Mouse (Mus musculus) ES-Bruce4 (cell line): ENCODE measurements around the gene Ccr6. TPM values are rescaled to one million over a fixed set of nuclear protein-coding genes. Genes with fewer than 3 reads are reported as not detected.

Experiments used
- H3K27ac ChIP-seq: 2 replicates; pipeline ENCODE4 v1.5.1; 2012; ENCODE audit warnings: low read length, inconsistent platforms; ENCODE audit not compliant: insufficient read depth
- H3K27me3 ChIP-seq: 2 replicates; pipeline ENCODE4 v1.6.1; 2012; ENCODE audit warnings: mild to moderate bottlenecking, low read length, inconsistent platforms; ENCODE audit not compliant: control insufficient read depth, poor library complexity, insufficient read depth, severe bottlenecking
- H3K36me3 ChIP-seq: 2 replicates; pipeline ENCODE4 v1.6.1; 2012; ENCODE audit warnings: inconsistent platforms, mild to moderate bottlenecking, low read length, moderate library complexity; ENCODE audit not compliant: control insufficient read depth, poor library complexity, insufficient read depth, severe bottlenecking
- H3K4me1 ChIP-seq: one replicate; pipeline ENCODE4 v1.8.1; 2011; ENCODE audit warnings: low read length; ENCODE audit not compliant: control insufficient read depth, insufficient read depth
- H3K4me3 ChIP-seq: 2 replicates; pipeline ENCODE4 v1.5.1; 2011; ENCODE audit warnings: low read depth, mild to moderate bottlenecking, low read length
- H3K9ac ChIP-seq: 2 replicates; pipeline ENCODE4 v1.6.1; 2012; ENCODE audit warnings: low read depth, mild to moderate bottlenecking, inconsistent platforms; ENCODE audit not compliant: poor library complexity, severe bottlenecking
- H3K9me3 ChIP-seq: replicated peaks from 2 replicates; pipeline ENCODE4 v1.6.1; 2012; ENCODE audit warnings: mild to moderate bottlenecking, low read length, inconsistent platforms; ENCODE audit not compliant: control insufficient read depth, poor library complexity, insufficient read depth, severe bottlenecking
- CTCF ChIP-seq: IDR thresholded peaks from one replicate; pipeline ENCODE4 v1.8.1; 2011; ENCODE audit warnings: low read depth, low read length
- EP300 ChIP-seq: IDR thresholded peaks from 2 replicates; pipeline ENCODE4 v1.6.1; 2011; ENCODE audit warnings: low read depth, low read length; ENCODE audit not compliant: insufficient read depth
- POLR2A ChIP-seq: IDR thresholded peaks from one replicate; pipeline ENCODE4 v1.8.1; 2011; ENCODE audit warnings: low read length; ENCODE audit not compliant: insufficient read depth
- polyA plus RNA-seq: library from polyadenylated mRNA; stranded (reverse); fragments of >200 nt; gene quantifications from 2 replicates; pipeline ENCODE4 v1.2.4, GENCODE M21; 2011; ENCODE audit warnings: low read depth; ENCODE audit not compliant: missing spikeins, insufficient read depth, insufficient read length

The Ccr6 gene
- polyA plus RNA-seq, 1 experiment = not detected

DNA sequence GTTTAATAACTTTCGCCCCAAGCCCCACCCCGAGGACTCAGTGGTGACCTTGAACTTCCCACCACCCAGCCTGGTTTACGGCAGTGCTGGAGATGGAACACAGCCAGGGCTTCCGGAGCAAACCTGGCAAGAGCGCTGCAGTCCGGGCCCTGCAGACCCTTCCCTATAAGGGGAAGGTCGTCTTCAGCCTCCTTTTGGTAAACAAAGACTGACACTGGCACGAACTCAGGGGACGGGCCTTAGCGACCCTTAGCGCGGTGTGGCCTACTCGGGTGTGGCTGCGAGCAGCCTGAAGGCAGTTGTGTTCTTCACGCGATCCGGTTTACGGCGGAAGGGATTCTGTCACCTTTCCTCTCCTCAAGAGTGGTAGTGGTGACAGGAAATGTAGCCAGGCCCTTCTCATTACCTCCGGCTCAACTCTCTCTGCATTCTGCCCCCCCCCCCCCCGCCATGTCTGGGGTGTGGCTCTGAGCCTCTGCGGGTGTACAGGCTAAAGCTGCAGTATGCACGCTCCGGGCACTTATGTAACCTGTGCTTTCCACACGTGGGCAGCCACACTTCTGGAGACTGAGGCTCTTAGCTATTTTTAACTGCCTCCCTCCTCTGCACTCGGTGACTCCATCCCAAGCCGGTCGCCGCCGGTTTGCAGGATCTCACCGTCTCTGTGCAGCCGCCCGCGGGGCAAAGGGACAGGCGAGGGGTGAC, 47.1 kb downstream of the Ccr6 start, which contains the start of gene Mpc1:
Mpc1 (plus strand) TSS at position 84 of the 705 bp plus-strand sequence.
- Histone ChIP-seq H3K36me3 (no peaks in the 10 kb centered on the region), H3K9ac (peak within 1 kb of the TSS; percentile 35; the same call in 1 of the 2 replicates), H3K9me3 (no peaks in the 10 kb centered on the region), H3K27me3 (no peaks in the 10 kb centered on the region), H3K4me1 (no peaks in the 10 kb centered on the region), H3K27ac (peak within 1 kb of the TSS; percentile 22), H3K4me3 (peak within 1 kb of the TSS; percentile 80)
- TF ChIP-seq CTCF = no peak
- no peak for TF ChIP-seq POLR2A
- 0 out of 2 replicates have a peak, but pooled peaks have one; percentile 39 for TF ChIP-seq EP300

DNA sequence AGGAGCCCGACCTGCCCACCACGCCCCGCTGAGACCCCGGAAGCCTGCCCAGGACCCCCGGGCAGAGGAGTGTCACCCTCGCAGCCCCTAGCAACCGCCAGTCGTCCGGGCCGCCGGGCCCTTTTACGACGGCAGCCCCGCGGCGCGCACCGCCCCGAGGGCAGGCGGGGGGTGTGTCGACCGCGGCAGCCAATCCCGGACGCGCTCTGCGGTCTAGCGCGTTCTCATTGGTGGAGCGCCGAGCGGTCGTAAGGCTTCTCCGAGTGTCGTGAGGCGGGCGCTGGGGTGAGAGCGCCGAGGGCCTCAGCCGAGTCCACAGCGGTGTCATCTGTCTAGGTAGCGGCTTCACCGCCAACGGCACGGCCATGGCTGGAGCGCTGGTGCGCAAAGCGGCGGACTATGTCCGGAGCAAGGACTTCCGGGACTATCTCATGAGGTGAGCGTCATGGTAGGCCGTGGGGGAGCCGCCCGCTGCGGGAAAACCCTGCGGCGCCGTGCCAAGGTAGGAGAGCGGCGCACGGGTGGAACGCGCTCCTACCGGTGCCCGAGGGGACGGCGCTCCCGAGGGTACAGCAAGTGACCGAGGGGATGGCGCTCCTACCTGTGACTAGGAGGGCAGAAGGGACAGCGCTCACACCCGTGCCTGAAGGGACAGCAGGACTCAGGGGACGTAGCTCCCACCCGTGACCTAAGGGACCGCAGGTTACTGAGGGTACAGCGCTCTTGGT, 47.8 kb downstream of the Ccr6 start:
- no peak for TF ChIP-seq POLR2A
- TF ChIP-seq CTCF = no peak
- TF ChIP-seq EP300 = no peak

DNA sequence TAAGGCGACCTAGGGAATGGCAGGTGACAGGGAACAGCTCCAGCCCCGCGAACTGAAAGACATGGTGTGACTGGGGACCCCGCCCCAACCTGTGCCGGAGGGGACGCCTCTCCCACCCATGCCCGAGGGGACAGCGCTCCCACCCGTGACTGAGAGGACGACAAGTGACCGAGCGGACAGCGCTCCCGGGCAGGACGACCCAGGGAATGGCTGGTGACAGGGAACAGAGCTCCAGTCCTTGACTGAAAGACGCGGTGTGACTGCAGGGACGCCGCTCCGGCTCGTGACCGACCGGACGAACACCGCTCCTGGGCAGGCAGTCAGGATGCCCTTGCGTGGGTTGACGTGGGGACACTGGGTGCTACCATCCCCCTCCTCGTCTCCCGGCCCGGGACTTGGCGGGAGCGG, 48.4 kb downstream of the Ccr6 start:
- H3K4me1 ChIP-seq = no peaks in the 10 kb centered on the region
- H3K36me3 ChIP-seq = no peaks in the 10 kb centered on the region
- no peaks in the 10 kb centered on the region for H3K9me3 ChIP-seq
- H3K27ac ChIP-seq = no peak overlapping the region
- H3K4me3 ChIP-seq = peak overlapping the region; percentile 69
- TF ChIP-seq POLR2A (no peak), CTCF (no peak), EP300 (no peak)
- H3K27me3 ChIP-seq = no peaks in the 10 kb centered on the region
- H3K9ac ChIP-seq = peak overlapping the region; percentile 8; the same call in 1 of the 2 replicates

More for the DNA sequence above, 47.8 kb downstream of the Ccr6 start:
- H3K27ac ChIP-seq = no peak overlapping the region
- peak overlapping the region; percentile 35; the same call in 1 of the 2 replicates for H3K9ac ChIP-seq
- no peaks in the 10 kb centered on the region for H3K27me3 ChIP-seq
- H3K9me3 ChIP-seq = no peaks in the 10 kb centered on the region
- H3K4me1 ChIP-seq = no peaks in the 10 kb centered on the region
- H3K4me3 ChIP-seq = peak overlapping the region; percentile 80
- no peaks in the 10 kb centered on the region for H3K36me3 ChIP-seq

DNA sequence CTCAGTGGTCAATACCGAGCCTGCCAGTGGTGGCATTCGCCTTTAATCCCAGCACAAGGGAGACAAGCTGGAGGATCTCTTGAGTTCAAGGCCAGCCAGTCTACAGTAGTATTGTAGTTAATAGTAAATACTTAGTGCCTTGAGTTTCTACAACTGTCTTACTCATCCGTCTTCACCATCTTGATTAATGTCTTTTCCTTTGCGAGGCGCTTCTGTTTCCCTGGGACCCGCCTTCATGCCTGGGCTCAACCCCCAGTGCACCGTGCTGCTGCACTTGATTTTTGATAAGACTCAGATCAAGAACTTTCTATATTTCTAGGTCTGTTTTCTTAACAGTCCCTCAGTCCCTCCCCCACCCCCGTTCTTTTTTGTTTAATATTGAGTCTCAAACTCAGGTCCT, 49.2 kb downstream of the Ccr6 start:
- Histone ChIP-seq H3K4me3 (no peak overlapping the region), H3K36me3 (no peaks in the 10 kb centered on the region), H3K9me3 (no peaks in the 10 kb centered on the region), H3K9ac (no peak overlapping the region), H3K27me3 (no peaks in the 10 kb centered on the region), H3K27ac (no peak overlapping the region), H3K4me1 (no peaks in the 10 kb centered on the region)
- no peak for TF ChIP-seq POLR2A
- no peak for TF ChIP-seq CTCF
- TF ChIP-seq EP300 = no peak

DNA sequence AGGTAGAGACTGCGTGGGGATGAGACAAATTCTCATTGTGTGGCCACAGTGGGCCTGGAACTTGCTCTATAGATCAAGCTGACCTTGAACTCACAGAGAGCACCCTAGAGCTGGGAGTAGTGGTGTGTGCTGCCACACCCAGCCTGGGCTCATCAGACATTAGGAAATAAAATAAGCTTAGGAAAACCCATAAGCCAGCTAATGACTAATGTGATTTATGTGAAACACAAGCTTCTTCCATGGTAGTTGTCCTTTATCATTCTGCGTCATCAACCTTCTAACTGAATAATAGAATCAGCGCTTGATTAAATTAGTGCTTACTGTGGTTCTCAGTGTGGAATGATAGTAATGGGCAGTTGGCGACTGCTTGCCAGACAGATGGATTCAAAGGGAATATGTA, 51.1 kb downstream of the Ccr6 start:
- Histone ChIP-seq H3K9me3 (no peaks in the 10 kb centered on the region), H3K27ac (no peak overlapping the region), H3K4me1 (no peaks in the 10 kb centered on the region), H3K36me3 (no peaks in the 10 kb centered on the region), H3K27me3 (no peaks in the 10 kb centered on the region), H3K4me3 (no peak overlapping the region), H3K9ac (no peak overlapping the region)
- TF ChIP-seq CTCF = no peak
- no peak for TF ChIP-seq EP300
- no peak for TF ChIP-seq POLR2A
